Mouse (Mus musculus): ENCODE results near the gene Rcc1l. TPM values are rescaled to one million over a fixed set of nuclear protein-coding genes. Genes with fewer than 3 reads are reported as not detected.

Gene Rcc1l
- 1 to 10 TPM; 1.7 to 2.6 TPM for polyA plus RNA-seq (2017; shearing (Covaris generic))

GRCm38 (mm10) chr5:134176169-134176881 lies at the start of gene Rcc1l:
Gene Rcc1l (minus strand): TSS chr5:134176774.
- peak; percentile 96 for ATAC-seq

- no peak for ATAC-seq
Measured at GRCm38 (mm10) chr5:134225110-134225901, 48.7 kb upstream of the Rcc1l start.

- no peak for ATAC-seq
Measured at GRCm38 (mm10) chr5:134221708-134222150, 45.2 kb upstream of the Rcc1l start.

- ATAC-seq: no peak
Measured at GRCm38 (mm10) chr5:134221278-134221677, 44.7 kb upstream of the Rcc1l start.

GRCm38 (mm10) chr5:134217900-134218299 lies 41.3 kb upstream of the Rcc1l start:
- ATAC-seq: no peak

- peak; percentile 65 for ATAC-seq
Measured at GRCm38 (mm10) chr5:134214021-134214806, 37.6 kb upstream of the Rcc1l start.

- ATAC-seq: no peak
Measured at GRCm38 (mm10) chr5:134209931-134210554, 33.5 kb upstream of the Rcc1l start.

GRCm38 (mm10) chr5:134206721-134207120 lies 30.1 kb upstream of the Rcc1l start:
- ATAC-seq: no peak

- ATAC-seq: no peak
Measured at GRCm38 (mm10) chr5:134193664-134194063, 17.1 kb upstream of the Rcc1l start.

GRCm38 (mm10) chr5:134188571-134188970 lies 12.0 kb upstream of the Rcc1l start:
- ATAC-seq: peak; percentile 10

GRCm38 (mm10) chr5:134186961-134187731 lies 10.6 kb upstream of the Rcc1l start:
- no peak for ATAC-seq

GRCm38 (mm10) chr5:134186059-134186458 lies 9.5 kb upstream of the Rcc1l start:
- no peak for ATAC-seq

GRCm38 (mm10) chr5:134183880-134184808 lies 7.6 kb upstream of the Rcc1l start, which contains the start of gene Gtf2ird2:
Gene Gtf2ird2 (plus strand): TSS chr5:134184019.
- peak; percentile 85 for ATAC-seq

- ATAC-seq: no peak
Measured at GRCm38 (mm10) chr5:134183162-134183561, 6.6 kb upstream of the Rcc1l start.

- no peak for ATAC-seq
Measured at GRCm38 (mm10) chr5:134182735-134183134, 6.2 kb upstream of the Rcc1l start.

- ATAC-seq: no peak
Measured at GRCm38 (mm10) chr5:134182172-134182571, 5.6 kb upstream of the Rcc1l start.

- ATAC-seq: peak; percentile 20
Measured at GRCm38 (mm10) chr5:134179871-134180270, 3.3 kb upstream of the Rcc1l start.

- ATAC-seq: no peak
Measured at GRCm38 (mm10) chr5:134178536-134178935, 2.0 kb upstream of the Rcc1l start.

GRCm38 (mm10) chr5:134175696-134176095 lies 878 bp downstream of the Rcc1l start:
- ATAC-seq: no peak

- ATAC-seq: no peak
Measured at GRCm38 (mm10) chr5:134173206-134173605, 3.4 kb downstream of the Rcc1l start.

Measured in CD4-positive, CD25-positive, alpha-beta regulatory T cell, adult 4 months (primary cell).